Mouse (Mus musculus) liver, adult 2 months (tissue): ENCODE data around the gene Med19. TPM values are rescaled to one million over a fixed set of nuclear protein-coding genes. Genes with fewer than 3 reads are reported as not detected.

Source experiments
- DNase-seq: peaks from one replicate; pipeline ENCODE4 v3.0.0-alpha.2; 2011; ENCODE audit warnings: low read depth, low spot score; ENCODE audit errors: extremely low read depth
- H3K27ac ChIP-seq: fragments of 200-500 bp; replicated peaks from 2 replicates; pipeline ENCODE4 v1.5.1; 2012; ENCODE audit warnings: low read depth, mild to moderate bottlenecking, control low read depth, inconsistent platforms, low read length; ENCODE audit not compliant: insufficient read depth
- H3K27me3 ChIP-seq: fragments of 200-500 bp; 2 replicates; pipeline ENCODE4 v1.6.1; 2012; ENCODE audit warnings: mild to moderate bottlenecking, moderate library complexity, low read length, inconsistent platforms; ENCODE audit not compliant: control insufficient read depth, insufficient read depth
- H3K36me3 ChIP-seq: fragments of 200-500 bp; 2 replicates; pipeline ENCODE4 v1.6.1; 2012; ENCODE audit warnings: low read length, inconsistent platforms; ENCODE audit not compliant: control insufficient read depth, insufficient read depth
- H3K4me1 ChIP-seq: fragments of 200-500 bp; 2 replicates; pipeline ENCODE4 v1.6.1; 2011; ENCODE audit warnings: low read length; ENCODE audit not compliant: control insufficient read depth, insufficient read depth
- H3K4me3 ChIP-seq: fragments of 200-500 bp; 2 replicates; pipeline ENCODE4 v1.5.1; 2011; ENCODE audit warnings: low read depth, mild to moderate bottlenecking, control low read depth, low read length, moderate library complexity; ENCODE audit not compliant: insufficient read depth
- H3K79me2 ChIP-seq: fragments of 200-500 bp; 2 replicates; pipeline ENCODE4 v1.6.1; 2012; ENCODE audit warnings: inconsistent platforms, mild to moderate bottlenecking, low read length, moderate library complexity; ENCODE audit not compliant: control insufficient read depth, insufficient read depth
- H3K9ac ChIP-seq: fragments of 200-500 bp; 2 replicates; pipeline ENCODE4 v1.6.1; 2012; ENCODE audit warnings: low read depth, mild to moderate bottlenecking, control low read depth, inconsistent platforms, low read length
- CTCF ChIP-seq: fragments of 200-500 bp; IDR thresholded peaks from 2 replicates; pipeline ENCODE4 v1.5.1; 2011; ENCODE audit warnings: low read depth, low read length, control low read depth
- POLR2A ChIP-seq: fragments of 200-500 bp; IDR thresholded peaks from 2 replicates; pipeline ENCODE4 v1.6.1; 2011; ENCODE audit warnings: low read length, control low read depth; ENCODE audit not compliant: insufficient read depth; ENCODE audit errors: extremely low read depth
- WGBS: fragments of 180-500 bp; shearing (Covaris S2); methylation state at CpG from one replicate; pipeline ENCODE4 v1.1.7; 2018; 5-methylcytosine and 5-hydroxymethylcytosine counted together
- polyA plus RNA-seq: library from polyadenylated mRNA; depleted of rRNA; stranded (reverse); fragments of >200 nt; gene quantifications from 2 replicates; pipeline ENCODE4 v1.2.3, GENCODE M21; 2012
- total RNA-seq: library from RNA; depleted of rRNA; stranded (reverse); fragments of >200 nt; gene quantifications from 2 replicates; pipeline ENCODE4 v1.2.3, GENCODE M21; 2014

The Med19 gene
- total and polyA plus RNA-seq, 2 experiments = 5.5 to 7.9 TPM

- Histone ChIP-seq H3K79me2 (no peaks in the 10 kb centered on the region), H3K27me3 (no peaks in the 10 kb centered on the region), H3K36me3 (peaks cover 63% of the 10 kb centered on the region), H3K4me1 (no peaks in the 10 kb centered on the region), H3K27ac (no peak overlapping the region), H3K4me3 (no peak overlapping the region), H3K9ac (no peak overlapping the region)
- TF ChIP-seq CTCF (no peak), POLR2A (no peak)
- 90% methylated on average over 2 of the region's 2 CpGs for WGBS
- no peak for DNase-seq
These were observed 10.1 kb downstream of the Med19 start for GRCm38 (mm10) chr2:84688080-84688844.

DNA sequence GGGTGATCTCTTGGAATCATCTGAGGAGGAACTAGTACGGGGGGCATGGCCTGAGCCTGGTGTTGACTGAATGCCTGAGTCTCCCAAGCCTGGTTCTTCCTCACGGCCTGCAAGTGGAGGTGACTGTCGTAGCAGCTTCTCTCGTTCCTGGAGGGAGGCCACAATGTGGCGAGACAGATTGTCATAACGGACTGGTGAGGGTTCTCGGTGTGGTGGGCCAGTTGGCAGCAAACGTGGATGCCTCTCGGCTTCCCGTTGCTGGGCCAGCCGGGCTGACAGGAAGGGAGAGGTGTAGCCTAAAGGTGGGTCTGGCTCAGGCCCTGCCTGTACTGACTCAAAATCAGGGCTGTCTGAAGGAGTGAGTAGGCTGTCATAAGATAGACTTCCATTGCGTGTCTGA, 11.8 kb downstream of the Med19 start:
- no peak for DNase-seq
- Histone ChIP-seq H3K79me2 (no peaks in the 10 kb centered on the region), H3K4me1 (no peaks in the 10 kb centered on the region), H3K27ac (no peak overlapping the region), H3K27me3 (no peaks in the 10 kb centered on the region), H3K9ac (no peak overlapping the region), H3K4me3 (no peak overlapping the region), H3K36me3 (peaks cover 75% of the 10 kb centered on the region)
- 92% methylated on average over 12 of the region's 12 CpGs for WGBS
- TF ChIP-seq POLR2A = no peak
- TF ChIP-seq CTCF = no peak

GRCm38 (mm10) chr2:84695007-84695695, 16.9 kb downstream of the Med19 start:
- no peak for TF ChIP-seq POLR2A
- TF ChIP-seq CTCF = no peak
- no peak for DNase-seq
- peaks cover 58% of the 10 kb centered on the region for H3K36me3 ChIP-seq
- no peaks in the 10 kb centered on the region for H3K4me1 ChIP-seq
- no peaks in the 10 kb centered on the region for H3K27me3 ChIP-seq
- no peaks in the 10 kb centered on the region for H3K79me2 ChIP-seq
- no peak overlapping the region for H3K9ac ChIP-seq
- H3K27ac ChIP-seq = no peak overlapping the region
- 95% methylated on average over 5 of the region's 5 CpGs for WGBS
- H3K4me3 ChIP-seq = no peak overlapping the region

DNA sequence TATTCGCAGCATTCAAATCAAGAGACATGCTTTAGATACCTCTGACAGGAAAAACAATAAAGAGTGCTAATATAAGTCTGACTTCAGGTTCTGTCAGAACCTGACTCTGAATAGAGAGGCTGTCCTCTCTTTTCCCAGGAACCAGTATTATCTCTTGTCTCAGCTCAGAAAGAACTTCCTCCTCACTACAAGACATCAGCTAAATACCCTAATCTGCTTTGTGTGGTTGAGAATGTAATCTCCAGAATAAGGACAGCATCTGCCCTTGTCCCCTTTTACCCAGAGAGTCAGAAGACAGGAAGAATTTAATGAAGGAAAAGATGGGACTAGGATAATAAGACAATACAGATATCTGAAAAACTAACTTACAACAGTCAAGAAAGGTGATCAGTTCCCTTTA, 25.3 kb downstream of the Med19 start:
- Histone ChIP-seq H3K4me1 (peaks cover 12% of the 10 kb centered on the region), H3K4me3 (no peak overlapping the region), H3K9ac (no peak overlapping the region), H3K79me2 (peaks cover 5% of the 10 kb centered on the region; the same call in 1 of the 2 replicates), H3K27me3 (no peaks in the 10 kb centered on the region), H3K27ac (no peak overlapping the region), H3K36me3 (peaks cover 32% of the 10 kb centered on the region)
- 83% methylated on average over 1 of the region's 1 CpGs for WGBS
- DNase-seq = no peak
- TF ChIP-seq CTCF (no peak), POLR2A (no peak)

GRCm38 (mm10) chr2:84704329-84704728, 26.1 kb downstream of the Med19 start:
- Histone ChIP-seq H3K36me3 (peaks cover 33% of the 10 kb centered on the region), H3K4me1 (peaks cover 12% of the 10 kb centered on the region), H3K4me3 (no peak overlapping the region), H3K9ac (no peak overlapping the region), H3K27me3 (no peaks in the 10 kb centered on the region), H3K27ac (no peak overlapping the region), H3K79me2 (peaks cover 9% of the 10 kb centered on the region; the same call in 1 of the 2 replicates)
- 84% methylated on average over 5 of the region's 5 CpGs for WGBS
- no peak for DNase-seq
- TF ChIP-seq CTCF (no peak), POLR2A (no peak)

- Histone ChIP-seq H3K4me3 (no peak overlapping the region), H3K36me3 (peaks cover 37% of the 10 kb centered on the region), H3K79me2 (peaks cover 16% of the 10 kb centered on the region; the same call in 1 of the 2 replicates), H3K27ac (no peak overlapping the region), H3K27me3 (no peaks in the 10 kb centered on the region), H3K4me1 (peaks cover 12% of the 10 kb centered on the region), H3K9ac (no peak overlapping the region)
- no peak for DNase-seq
- TF ChIP-seq CTCF = no peak
- no peak for TF ChIP-seq POLR2A
- 97% methylated on average over 1 of the region's 1 CpGs for WGBS
These were observed 27.1 kb downstream of the Med19 start for GRCm38 (mm10) chr2:84705295-84705694.
